Mouse (Mus musculus): ENCODE measurements around the gene Pde1a.

The Pde1a gene

GRCm38 (mm10) chr2:79934660-79935059, 194.6 kb downstream of the Pde1a start:
- no peak for TF ChIP-seq GATA4 (IDR thresholded peaks at IDR 0.05; ENCODE audit: insufficient replicate concordance, low read length)

DNA sequence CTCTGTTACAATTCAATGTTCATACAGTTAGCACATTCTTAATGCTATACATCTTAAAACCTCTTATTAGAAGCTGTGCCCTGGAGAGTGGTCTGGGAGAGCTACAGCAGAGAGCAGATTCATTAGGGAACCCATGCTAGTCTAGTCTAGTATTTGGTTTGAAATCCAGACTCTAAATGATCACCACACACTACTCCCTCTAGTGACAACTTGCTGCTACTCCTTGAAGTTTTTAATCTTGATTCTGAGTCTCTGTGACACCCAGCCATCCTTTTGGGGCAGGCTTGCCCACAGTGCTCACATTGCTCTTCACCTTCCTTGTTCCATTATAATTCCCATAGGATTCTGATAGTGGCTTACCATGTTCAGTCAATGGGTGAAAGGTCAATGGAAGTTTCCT, 206.9 kb downstream of the Pde1a start:
- TF ChIP-seq GATA4 (IDR thresholded peaks at IDR 0.05; ENCODE audit: insufficient replicate concordance, low read length), result no peak

DNA sequence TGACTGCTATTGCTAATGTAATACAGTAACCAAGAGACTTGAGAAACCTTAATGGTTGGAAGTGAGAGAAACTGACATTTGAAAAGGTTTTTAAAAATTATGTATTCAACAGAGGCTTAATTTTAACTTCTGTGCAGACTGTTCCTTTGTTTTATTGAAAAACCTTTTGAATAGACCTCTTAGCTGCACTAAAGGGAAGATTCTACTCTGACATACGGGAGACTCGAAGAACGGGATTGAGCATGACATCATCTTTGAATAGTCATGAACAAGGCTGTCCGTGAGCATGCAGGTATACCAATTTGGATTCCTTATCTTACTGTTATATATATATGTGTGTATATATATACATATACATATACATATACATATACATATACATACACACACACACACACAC, 207.9 kb downstream of the Pde1a start:
- no peak for TF ChIP-seq GATA4 (IDR thresholded peaks at IDR 0.05; ENCODE audit: insufficient replicate concordance, low read length)

GRCm38 (mm10) chr2:79920438-79920837, 208.8 kb downstream of the Pde1a start:
- TF ChIP-seq GATA4 (IDR thresholded peaks at IDR 0.05; ENCODE audit: insufficient replicate concordance, low read length), result no peak

DNA sequence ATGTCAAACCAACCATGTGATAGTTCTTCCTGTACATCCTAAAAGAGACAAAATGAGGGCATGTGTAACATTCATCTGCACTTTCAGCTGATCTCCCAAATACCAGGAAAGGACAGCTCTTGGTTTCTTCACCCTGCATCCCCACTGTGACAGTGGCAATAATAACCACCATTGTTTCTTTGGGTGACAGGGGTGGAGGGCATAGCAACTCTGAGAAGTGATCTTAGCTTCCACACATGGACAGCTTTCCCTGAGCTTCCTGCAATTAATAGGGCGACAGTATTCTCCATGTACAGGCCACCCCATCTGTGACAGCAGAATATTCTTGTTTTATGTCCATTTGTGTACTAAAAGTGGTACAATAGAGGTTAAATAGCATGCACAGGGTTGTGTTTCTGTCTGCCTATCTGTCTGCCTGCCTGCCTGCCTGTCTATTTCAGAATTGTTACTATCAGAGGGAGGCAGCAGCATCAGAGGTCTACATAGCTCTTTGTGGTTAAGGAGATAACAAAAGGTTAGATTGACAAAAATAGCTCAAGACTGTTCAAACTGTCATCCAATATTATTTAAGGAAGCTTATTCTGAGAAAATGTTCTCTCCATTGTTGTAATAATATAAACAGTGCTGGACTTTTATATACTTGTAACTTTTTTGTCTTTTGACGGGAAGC, 227.3 kb downstream of the Pde1a start:
- TF ChIP-seq GATA4 (IDR thresholded peaks at IDR 0.05; ENCODE audit: insufficient replicate concordance, low read length), result no peak

DNA sequence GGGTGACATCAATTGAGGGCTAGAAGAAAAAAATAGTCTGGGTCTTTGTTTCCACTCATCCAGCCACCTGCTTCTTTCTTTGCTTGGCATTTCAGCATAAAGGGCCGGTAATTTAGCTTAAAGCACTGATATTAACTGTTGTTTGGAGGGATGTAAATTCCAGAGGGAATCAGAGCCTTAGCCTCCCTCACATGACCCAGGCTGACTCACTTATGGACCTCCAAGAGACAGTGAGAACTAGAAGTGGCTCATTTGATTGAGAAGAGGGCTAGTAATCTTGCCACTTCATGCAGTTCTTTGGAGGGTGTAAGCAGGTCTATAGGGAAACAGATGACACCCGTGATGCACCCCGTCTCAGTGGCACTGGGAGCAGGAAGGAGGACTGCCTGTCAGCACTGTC, 230.7 kb downstream of the Pde1a start:
- no peak for TF ChIP-seq GATA4 (IDR thresholded peaks at IDR 0.05; ENCODE audit: insufficient replicate concordance, low read length)

DNA sequence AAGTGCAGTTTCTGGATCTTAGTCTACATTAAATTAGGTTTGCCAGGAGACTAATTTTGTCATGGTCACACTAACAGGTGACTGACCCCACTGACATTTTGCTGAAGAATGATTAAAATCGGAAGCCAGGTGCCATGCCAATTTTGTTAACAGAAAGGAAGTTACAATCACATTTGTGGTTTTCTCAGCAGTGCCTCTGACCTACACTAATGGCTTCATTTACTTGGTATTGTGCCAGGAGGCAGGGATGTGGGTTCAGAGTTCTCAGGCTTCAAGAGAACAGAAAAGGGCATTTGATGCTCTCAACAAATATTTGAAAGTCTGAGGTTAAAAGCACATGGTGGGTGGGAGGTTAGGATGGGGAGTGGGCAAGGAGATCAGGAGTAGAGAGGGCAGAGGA, 236.4 kb downstream of the Pde1a start:
- no peak for TF ChIP-seq GATA4 (IDR thresholded peaks at IDR 0.05; ENCODE audit: insufficient replicate concordance, low read length)

GRCm38 (mm10) chr2:79891760-79892570, 237.3 kb downstream of the Pde1a start:
- TF ChIP-seq GATA4 (IDR thresholded peaks at IDR 0.05; ENCODE audit: insufficient replicate concordance, low read length), result no peak

- no peak for TF ChIP-seq GATA4 (IDR thresholded peaks at IDR 0.05; ENCODE audit: insufficient replicate concordance, low read length)
These were observed 238.5 kb downstream of the Pde1a start for GRCm38 (mm10) chr2:79890726-79891125.

GRCm38 (mm10) chr2:79883631-79884350, 245.5 kb downstream of the Pde1a start:
- TF ChIP-seq GATA4 (IDR thresholded peaks at IDR 0.05; ENCODE audit: insufficient replicate concordance, low read length), result no peak

- TF ChIP-seq GATA4 (IDR thresholded peaks at IDR 0.05; ENCODE audit: insufficient replicate concordance, low read length), result no peak
These were observed 246.0 kb downstream of the Pde1a start for GRCm38 (mm10) chr2:79883210-79883609.

- TF ChIP-seq GATA4 (IDR thresholded peaks at IDR 0.05; ENCODE audit: insufficient replicate concordance, low read length), result no peak
These were observed 263.8 kb downstream of the Pde1a start for GRCm38 (mm10) chr2:79865275-79865999.

DNA sequence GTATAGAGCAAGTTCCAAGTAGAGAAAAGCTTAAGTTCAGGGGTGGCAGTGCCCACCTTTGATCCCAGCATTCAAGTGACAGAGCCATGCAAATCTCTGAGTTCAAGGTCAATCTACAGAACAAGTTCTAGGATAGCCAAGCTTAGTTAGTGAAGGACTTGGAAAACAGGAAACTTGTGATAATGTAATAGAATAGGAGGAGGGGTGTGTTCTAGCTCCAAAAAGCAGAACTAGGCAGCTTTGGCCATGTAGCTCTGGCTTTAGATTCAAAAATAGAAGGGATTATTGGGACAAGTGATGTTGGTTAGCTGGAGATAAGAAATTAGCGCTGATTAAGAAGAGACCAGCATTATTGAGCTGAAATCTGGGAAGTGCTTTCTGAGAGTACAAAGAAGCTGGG, 272.4 kb downstream of the Pde1a start:
- no peak for TF ChIP-seq GATA4 (IDR thresholded peaks at IDR 0.05; ENCODE audit: insufficient replicate concordance, low read length)

DNA sequence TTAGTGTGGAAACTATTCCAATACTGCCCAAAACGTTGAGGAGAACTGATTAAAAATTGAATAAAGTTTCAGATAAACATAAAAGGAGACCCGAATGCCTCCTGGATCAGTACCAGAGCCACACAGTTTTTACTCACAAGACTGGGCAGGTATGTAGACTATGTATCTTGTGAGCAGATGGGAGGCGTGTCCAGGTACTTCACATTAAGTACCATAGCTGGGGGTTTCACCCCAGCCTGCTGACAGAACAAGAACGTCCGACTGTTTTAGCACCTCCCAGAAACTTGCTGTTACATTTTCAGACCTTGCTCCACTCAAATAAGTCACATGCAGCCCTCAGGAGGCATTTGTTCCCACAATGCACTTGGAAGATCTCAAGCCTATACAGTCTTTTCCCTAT, 289.7 kb downstream of the Pde1a start:
- TF ChIP-seq GATA4 (IDR thresholded peaks at IDR 0.05; ENCODE audit: insufficient replicate concordance, low read length), result no peak

DNA sequence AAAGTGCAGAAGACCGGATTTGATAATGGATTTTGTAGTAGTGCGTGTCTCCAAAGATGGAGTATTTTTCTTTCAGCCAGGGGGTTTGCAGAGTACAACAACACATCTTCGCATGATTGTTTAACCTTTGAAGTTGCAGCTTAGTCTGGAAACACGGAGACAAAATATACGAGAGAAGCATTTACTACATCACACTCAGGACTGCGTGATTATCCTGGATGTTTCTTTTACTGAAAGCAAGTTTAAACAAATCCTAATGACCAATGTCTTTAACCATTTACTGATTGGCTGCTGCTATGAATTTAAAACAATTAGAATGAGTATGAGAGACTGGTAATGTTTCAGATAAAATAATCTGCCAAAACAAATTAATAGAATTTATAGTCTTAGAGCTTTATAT, 290.2 kb downstream of the Pde1a start:
- TF ChIP-seq GATA4 (IDR thresholded peaks at IDR 0.05; ENCODE audit: insufficient replicate concordance, low read length), result no peak
